Mouse (Mus musculus) heart, embryonic 12.5 days (tissue): ENCODE measurements around the gene Tbc1d22a. TPM values are rescaled to one million over a fixed set of nuclear protein-coding genes. Genes with fewer than 3 reads are reported as not detected.

Experiments
- ATAC-seq: fragments of 200-750 bp; cut with Nextera tagmentation; 2 replicates; pipeline ENCODE4 v1.8.0; 2017; ENCODE audit warnings: moderate TSS enrichment, moderate library complexity; ENCODE audit not compliant: insufficient number of reproducible peaks, low FRiP score
- H3K27ac ChIP-seq: fragments of 300-500 bp; sonication (generic); 2 replicates; pipeline ENCODE4 v1.5.1; 2016; ENCODE audit warnings: mild to moderate bottlenecking, moderate library complexity; ENCODE audit not compliant: poor library complexity, severe bottlenecking
- H3K27me3 ChIP-seq: fragments of 300-500 bp; sonication (generic); replicated peaks from 2 replicates; pipeline ENCODE4 v1.6.1; 2016; ENCODE audit warnings: mild to moderate bottlenecking, moderate library complexity
- H3K36me3 ChIP-seq: fragments of 300-500 bp; sonication (generic); 2 replicates; pipeline ENCODE4 v1.6.1; 2016; ENCODE audit warnings: mild to moderate bottlenecking, moderate library complexity
- H3K4me1 ChIP-seq: fragments of 300-500 bp; sonication (generic); replicated peaks from 2 replicates; pipeline ENCODE4 v1.6.1; 2016; ENCODE audit warnings: mild to moderate bottlenecking
- H3K4me2 ChIP-seq: fragments of 300-500 bp; sonication (generic); 2 replicates; pipeline ENCODE4 v1.6.1; 2016; ENCODE audit warnings: mild to moderate bottlenecking, moderate library complexity
- H3K4me3 ChIP-seq: fragments of 300-500 bp; sonication (generic); 2 replicates; pipeline ENCODE4 v1.5.1; 2016; ENCODE audit warnings: mild to moderate bottlenecking
- H3K9ac ChIP-seq: fragments of 300-500 bp; sonication (generic); 2 replicates; pipeline ENCODE4 v1.6.1; 2016; ENCODE audit warnings: mild to moderate bottlenecking, moderate library complexity
- H3K9me3 ChIP-seq: fragments of 300-500 bp; sonication (generic); replicated peaks from 2 replicates; pipeline ENCODE4 v1.6.1; 2016; ENCODE audit warnings: mild to moderate bottlenecking, moderate library complexity
- WGBS: fragments of 180-500 bp; shearing (Covaris S2); methylation state at CpG from one replicate; pipeline ENCODE4 v1.1.7; 2016; 5-methylcytosine and 5-hydroxymethylcytosine counted together
- polyA plus RNA-seq: library from polyadenylated mRNA; unstranded; fragments of >200 nt; fragmentation: Nextera tagmentation; extraction: Ambion mirVana; gene quantifications from 2 replicates; pipeline ENCODE4 v1.2.1, GENCODE M21; 2016

Gene Tbc1d22a
- 10.3 and 10.7 TPM in 2 replicates for polyA plus RNA-seq

DNA sequence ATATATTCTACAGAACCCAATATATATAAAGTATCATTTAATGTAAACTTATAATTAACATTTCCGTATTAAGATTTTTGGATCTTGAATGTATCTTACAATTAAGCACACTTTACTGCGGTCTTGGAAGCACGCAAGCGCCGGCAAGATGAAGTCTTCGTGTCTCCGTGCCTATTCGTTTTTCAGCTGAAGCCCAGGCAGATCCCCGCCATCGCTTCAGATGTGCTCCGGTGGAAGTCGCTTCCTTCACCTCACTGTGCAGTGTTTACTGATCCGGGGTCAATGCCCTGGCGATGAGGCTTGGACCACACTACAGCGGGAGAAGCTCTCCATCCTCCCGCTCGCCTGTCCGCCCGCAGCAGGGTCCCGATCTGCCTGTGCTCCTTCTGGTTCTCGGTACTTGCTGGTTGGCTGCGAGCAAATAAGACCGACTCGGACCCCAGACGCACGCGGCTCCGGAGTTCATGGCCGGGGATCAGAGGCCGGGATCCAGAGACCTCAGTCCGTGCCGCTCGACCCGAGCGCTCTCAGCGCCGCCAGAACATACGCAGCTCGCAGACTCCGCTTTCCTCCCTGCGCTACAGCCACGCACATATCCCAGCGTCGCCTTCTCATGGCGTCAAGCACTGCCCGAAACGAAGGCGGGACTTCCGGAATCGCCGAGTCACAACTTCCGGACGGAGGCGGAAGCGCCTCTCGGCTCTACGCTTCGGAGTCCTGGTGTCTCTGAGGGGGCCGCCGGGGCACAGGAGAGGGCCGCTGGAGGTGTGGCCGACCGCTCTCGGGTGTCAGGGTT lies at the start of gene Tbc1d22a:
Gene Tbc1d22a, plus strand, starts transcription at position 707 of the 796 bp plus-strand sequence.
- ATAC-seq = peak; percentile 90
- H3K9ac ChIP-seq = peak within 1 kb of the TSS; percentile 86
- peaks cover 33% of the 10 kb centered on the region for H3K4me1 ChIP-seq
- H3K9me3 ChIP-seq = no peaks in the 10 kb centered on the region
- WGBS = under 1% methylated on average over 64 of the region's 64 CpGs
- no peaks in the 10 kb centered on the region for H3K36me3 ChIP-seq
- peak within 1 kb of the TSS; percentile 92 for H3K27ac ChIP-seq
- H3K4me2 ChIP-seq = peak within 1 kb of the TSS; percentile 99
- H3K4me3 ChIP-seq = peak within 1 kb of the TSS; percentile 83
- no peaks in the 10 kb centered on the region for H3K27me3 ChIP-seq

DNA sequence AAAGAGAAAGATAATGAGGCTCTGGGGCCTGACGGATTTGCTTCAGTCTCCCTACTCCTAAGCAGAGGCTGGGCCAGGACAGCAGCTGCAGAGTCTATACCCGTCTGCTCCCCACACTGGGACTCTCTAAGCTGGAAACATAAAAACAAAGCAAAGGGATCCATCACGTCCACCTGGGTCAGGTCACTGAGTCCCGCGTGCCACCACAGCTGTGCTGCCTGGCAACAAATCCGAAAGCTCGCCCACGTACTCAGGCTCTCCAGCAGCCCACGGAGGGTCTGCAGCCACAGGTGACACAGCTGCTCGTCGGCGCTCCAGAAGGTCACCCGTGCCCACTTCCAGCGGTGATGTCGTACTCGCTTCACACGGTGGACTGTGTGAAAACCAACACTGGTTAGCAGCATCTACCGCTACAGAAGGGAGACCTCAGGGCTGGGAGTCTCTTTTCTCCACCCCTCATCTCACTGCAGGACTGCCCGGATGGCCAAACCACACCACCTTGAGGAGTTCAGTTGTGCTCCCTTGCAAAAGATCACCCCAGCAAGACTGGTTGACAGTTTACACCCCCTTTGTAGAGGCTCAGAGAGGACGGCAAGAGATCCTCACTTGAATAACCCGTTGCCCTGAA lies 49.4 kb upstream of the Tbc1d22a start:
- Histone ChIP-seq H3K9me3 (peaks cover 4% of the 10 kb centered on the region; the same call in 1 of the 2 replicates), H3K4me2 (no peak overlapping the region), H3K9ac (no peak overlapping the region), H3K4me3 (no peak overlapping the region), H3K27me3 (no peaks in the 10 kb centered on the region), H3K36me3 (peaks cover 37% of the 10 kb centered on the region), H3K27ac (no peak overlapping the region), H3K4me1 (peaks cover 28% of the 10 kb centered on the region)
- no peak for ATAC-seq
- WGBS = 77% methylated on average over 21 of the region's 21 CpGs

DNA sequence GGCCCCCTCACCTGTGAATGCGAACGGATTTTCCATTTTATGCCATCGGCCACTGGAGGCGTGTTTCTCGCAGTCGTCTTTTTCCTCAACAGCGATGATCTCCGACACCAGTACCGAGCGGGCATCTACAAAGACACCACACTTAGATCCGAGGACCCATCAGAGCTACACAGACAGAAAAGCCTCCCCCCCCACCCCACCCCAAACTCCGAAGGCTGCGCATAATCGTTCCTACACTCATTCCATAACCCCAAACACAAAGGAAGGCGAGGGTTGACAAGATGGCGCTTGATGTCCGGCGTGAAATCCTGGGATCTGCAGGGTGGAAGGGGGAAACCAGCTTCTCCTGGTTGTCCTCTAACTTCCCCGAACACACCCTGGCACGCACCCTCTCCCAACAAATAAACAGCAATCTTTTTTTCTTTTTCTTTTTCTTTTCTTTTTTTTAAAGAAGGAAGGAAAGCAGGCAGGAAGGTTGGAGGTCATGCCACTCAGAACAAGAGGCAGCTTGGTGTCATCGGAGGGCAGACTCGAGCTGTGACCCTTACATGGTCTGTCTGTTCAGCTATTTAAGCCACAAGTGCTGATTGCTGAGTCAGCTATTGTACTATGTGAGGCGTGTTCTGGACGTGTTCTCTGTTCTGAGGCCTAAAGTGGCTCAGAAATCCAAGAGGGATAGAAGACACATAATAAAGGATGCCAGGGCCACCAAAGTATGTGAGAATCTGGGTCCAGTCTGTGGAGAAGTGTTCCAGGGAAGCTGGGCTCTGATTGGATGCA lies 48.3 kb upstream of the Tbc1d22a start:
- Histone ChIP-seq H3K4me1 (peaks cover 36% of the 10 kb centered on the region), H3K4me2 (no peak overlapping the region), H3K27ac (no peak overlapping the region), H3K4me3 (no peak overlapping the region), H3K36me3 (peaks cover 35% of the 10 kb centered on the region), H3K9me3 (peaks cover 4% of the 10 kb centered on the region; the same call in 1 of the 2 replicates), H3K9ac (no peak overlapping the region), H3K27me3 (no peaks in the 10 kb centered on the region)
- no peak for ATAC-seq
- WGBS = 84% methylated on average over 24 of the region's 24 CpGs

DNA sequence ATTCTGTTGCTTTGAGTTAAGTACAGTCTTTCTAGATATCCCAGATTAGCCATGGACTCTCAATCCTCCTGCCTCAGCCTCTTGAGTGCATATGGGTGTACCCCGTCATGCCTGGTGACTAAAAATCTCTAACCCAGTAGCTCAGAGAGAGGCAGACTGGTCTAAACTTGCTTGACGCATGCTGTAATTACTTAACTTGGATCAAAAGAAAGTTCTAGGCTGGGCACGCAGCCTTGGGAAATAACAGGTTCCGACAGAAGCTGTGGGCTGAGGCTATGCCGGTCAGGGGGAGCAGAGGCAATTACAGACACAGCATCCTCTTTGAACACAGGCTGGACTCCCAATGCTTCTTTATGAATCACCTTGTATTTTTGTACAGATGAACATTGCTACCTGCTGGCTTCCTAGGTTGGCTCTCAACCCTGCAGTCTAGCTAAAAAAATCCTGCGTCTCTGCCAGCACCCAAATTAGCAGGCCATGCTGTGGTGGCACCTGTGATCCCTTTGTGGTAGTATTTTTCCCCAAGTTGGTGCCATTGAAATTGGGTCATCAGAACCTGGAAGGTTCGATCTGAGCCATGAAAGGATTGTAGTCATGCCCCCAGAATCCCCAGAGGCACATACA lies 47.1 kb upstream of the Tbc1d22a start:
- H3K27me3 ChIP-seq = no peaks in the 10 kb centered on the region
- H3K4me3 ChIP-seq = no peak overlapping the region
- 86% methylated on average over 7 of the region's 7 CpGs for WGBS
- peaks cover 24% of the 10 kb centered on the region for H3K36me3 ChIP-seq
- no peak overlapping the region for H3K4me2 ChIP-seq
- no peak overlapping the region for H3K27ac ChIP-seq
- H3K4me1 ChIP-seq = peaks cover 43% of the 10 kb centered on the region
- ATAC-seq = no peak
- no peak overlapping the region for H3K9ac ChIP-seq
- no peaks in the 10 kb centered on the region for H3K9me3 ChIP-seq

DNA sequence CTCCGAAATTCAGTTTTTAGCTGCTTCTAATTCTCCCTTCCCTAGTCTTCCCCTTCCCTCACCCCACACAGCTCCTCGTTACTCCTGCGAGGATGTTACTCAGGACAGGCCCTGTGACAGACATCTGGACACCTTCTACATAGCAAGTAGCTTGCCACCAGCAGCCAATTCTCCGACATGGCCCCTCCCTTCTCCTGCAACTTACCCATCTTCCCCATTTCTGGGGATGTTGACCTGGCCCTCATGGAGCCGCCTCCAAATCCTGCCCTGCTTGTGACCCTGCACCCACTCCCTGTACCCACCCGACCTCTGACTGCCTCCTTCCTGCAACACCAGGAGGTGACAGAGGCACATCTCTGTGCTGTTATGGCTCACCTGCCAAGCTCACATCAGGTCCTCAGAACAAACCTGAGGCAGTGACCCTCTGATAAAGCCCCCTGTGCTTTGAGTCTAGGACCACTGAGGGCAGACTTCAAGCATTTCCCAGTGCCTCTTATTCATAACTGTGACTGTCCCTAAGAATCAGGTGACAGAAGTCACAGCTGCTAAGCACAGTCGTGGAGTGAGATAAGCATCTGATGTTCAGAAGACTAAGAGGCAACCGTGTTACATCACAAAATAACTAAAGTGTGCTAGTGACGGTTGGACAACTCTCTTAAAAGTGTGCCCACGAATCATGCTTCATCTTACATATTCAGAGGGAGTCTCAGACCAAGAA lies 46.3 kb upstream of the Tbc1d22a start:
- Histone ChIP-seq H3K4me3 (no peak overlapping the region), H3K4me1 (peaks cover 51% of the 10 kb centered on the region), H3K4me2 (no peak overlapping the region), H3K9ac (no peak overlapping the region), H3K9me3 (no peaks in the 10 kb centered on the region), H3K36me3 (peaks cover 17% of the 10 kb centered on the region), H3K27ac (no peak overlapping the region), H3K27me3 (no peaks in the 10 kb centered on the region)
- ATAC-seq = no peak
- WGBS = 65% methylated on average over 10 of the region's 10 CpGs

DNA sequence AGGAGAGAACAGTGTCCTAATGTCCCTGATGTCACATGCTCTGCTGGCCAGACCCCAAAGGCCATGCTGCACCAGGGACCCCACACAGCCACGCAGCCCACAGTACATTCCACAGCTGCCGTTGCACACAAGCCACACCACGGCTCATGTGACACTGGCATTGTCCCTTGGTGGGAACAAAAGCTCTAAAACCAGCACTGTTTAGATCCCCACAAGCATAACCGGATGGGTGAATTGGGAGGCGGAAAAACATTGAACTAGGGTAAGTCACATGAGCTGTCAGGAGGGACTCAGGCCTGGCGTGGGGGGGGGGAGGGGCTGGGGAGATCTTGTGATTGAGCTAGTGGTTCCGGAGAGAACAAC lies 45.8 kb upstream of the Tbc1d22a start:
- H3K4me2 ChIP-seq = peak overlapping the region; percentile 10; the same call in 1 of the 2 replicates
- no peak overlapping the region for H3K9ac ChIP-seq
- peaks cover 13% of the 10 kb centered on the region; the same call in 1 of the 2 replicates for H3K36me3 ChIP-seq
- H3K4me1 ChIP-seq = peaks cover 57% of the 10 kb centered on the region
- peak overlapping the region; percentile 6; the same call in 1 of the 2 replicates for H3K27ac ChIP-seq
- no peaks in the 10 kb centered on the region for H3K27me3 ChIP-seq
- no peak for ATAC-seq
- no peaks in the 10 kb centered on the region for H3K9me3 ChIP-seq
- WGBS = 47% methylated on average over 7 of the region's 7 CpGs
- no peak overlapping the region for H3K4me3 ChIP-seq

DNA sequence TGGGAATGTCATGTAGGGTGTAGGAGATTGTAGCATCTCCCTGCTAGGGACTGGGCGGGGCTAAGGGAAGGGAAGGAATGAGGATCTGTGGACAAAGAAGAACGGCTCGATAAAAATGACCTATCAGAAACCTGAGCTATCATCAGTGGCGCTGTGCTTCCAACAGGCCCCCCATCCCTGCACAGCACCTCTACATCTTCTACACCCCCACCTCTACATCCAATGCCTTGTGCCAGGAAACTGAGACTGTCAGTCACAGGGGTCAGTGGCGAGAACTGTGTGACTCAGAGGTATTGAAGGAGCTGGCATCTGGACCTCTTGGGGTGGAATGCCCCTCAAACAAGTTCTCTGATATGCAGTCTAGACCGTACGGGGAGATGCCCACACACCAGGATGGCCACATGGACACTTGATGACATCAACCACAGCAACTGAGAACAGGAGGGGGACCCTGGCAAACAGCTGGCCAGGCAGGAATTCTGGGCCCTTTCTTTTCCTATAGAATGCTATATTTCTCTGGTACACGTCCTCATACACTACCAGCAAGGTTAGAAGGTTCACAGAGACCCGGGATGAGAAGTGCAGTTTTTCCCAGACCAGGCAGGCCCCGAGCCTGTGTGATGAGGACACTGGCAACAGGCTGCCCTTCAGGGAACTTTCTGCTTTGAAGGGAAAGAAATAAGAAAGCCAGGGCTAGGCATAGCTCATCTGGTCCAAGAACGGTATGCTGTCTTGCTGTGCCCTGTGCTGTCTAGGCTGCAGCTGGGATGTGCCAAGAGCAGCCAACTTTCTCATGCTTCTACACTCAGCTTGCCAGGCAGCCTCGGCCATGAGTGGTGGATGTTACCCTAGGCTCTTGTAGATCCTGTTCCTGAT lies 45.1 kb upstream of the Tbc1d22a start:
- Histone ChIP-seq H3K9me3 (no peaks in the 10 kb centered on the region), H3K9ac (no peak overlapping the region), H3K27me3 (no peaks in the 10 kb centered on the region), H3K4me3 (no peak overlapping the region), H3K4me2 (peak overlapping the region; percentile 10; the same call in 1 of the 2 replicates), H3K36me3 (peaks cover 8% of the 10 kb centered on the region; the same call in 1 of the 2 replicates), H3K27ac (peak overlapping the region; percentile 6; the same call in 1 of the 2 replicates), H3K4me1 (peaks cover 64% of the 10 kb centered on the region)
- no peak for ATAC-seq
- 64% methylated on average over 12 of the region's 12 CpGs for WGBS

DNA sequence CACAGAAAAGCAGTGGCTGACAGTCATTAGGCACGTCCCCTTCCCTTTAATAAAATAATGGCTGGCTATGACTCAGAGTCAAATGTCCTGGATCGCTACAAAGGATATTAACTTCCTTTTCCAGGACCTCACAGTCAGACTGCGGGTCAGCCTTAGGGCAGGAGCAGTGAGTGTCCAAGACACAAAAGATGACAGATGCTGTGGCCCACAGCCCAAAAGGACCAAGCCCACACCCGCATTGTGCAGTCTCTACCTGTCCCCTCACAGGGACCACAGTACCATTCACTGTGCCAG lies 44.5 kb upstream of the Tbc1d22a start:
- H3K27me3 ChIP-seq = no peaks in the 10 kb centered on the region
- peaks cover 3% of the 10 kb centered on the region; the same call in 1 of the 2 replicates for H3K36me3 ChIP-seq
- no peak for ATAC-seq
- H3K9me3 ChIP-seq = no peaks in the 10 kb centered on the region
- H3K4me1 ChIP-seq = peaks cover 69% of the 10 kb centered on the region
- H3K9ac ChIP-seq = no peak overlapping the region
- WGBS = 76% methylated on average over 4 of the region's 4 CpGs
- H3K4me3 ChIP-seq = no peak overlapping the region
- H3K27ac ChIP-seq = peak overlapping the region; percentile 23; the same call in 1 of the 2 replicates
- no peak overlapping the region for H3K4me2 ChIP-seq

DNA sequence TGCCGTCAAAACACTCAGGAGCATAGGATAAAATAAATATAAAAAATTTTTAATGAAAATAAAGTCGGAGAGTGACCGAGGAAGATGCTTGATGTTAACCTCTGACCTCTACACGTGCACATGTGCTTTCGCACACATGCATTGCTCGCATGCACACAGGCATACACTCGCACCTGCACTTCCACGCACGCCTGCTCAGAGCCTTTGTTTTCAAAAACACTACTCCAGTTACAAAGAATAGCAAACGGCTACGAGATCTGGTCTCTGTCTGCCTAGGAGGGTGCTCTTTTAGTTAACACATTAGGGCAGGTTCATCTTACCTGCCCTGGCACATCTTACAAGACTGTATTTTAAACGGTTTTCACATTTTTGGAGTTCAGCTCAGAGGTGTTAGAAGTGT lies 42.9 kb upstream of the Tbc1d22a start:
- no peaks in the 10 kb centered on the region for H3K27me3 ChIP-seq
- no peaks in the 10 kb centered on the region for H3K36me3 ChIP-seq
- ATAC-seq = no peak
- no peak overlapping the region for H3K9ac ChIP-seq
- peak overlapping the region; percentile 61 for H3K27ac ChIP-seq
- H3K4me1 ChIP-seq = peaks cover 80% of the 10 kb centered on the region
- WGBS = 79% methylated on average over 12 of the region's 12 CpGs
- H3K4me2 ChIP-seq = no peak overlapping the region
- H3K9me3 ChIP-seq = no peaks in the 10 kb centered on the region
- H3K4me3 ChIP-seq = no peak overlapping the region

DNA sequence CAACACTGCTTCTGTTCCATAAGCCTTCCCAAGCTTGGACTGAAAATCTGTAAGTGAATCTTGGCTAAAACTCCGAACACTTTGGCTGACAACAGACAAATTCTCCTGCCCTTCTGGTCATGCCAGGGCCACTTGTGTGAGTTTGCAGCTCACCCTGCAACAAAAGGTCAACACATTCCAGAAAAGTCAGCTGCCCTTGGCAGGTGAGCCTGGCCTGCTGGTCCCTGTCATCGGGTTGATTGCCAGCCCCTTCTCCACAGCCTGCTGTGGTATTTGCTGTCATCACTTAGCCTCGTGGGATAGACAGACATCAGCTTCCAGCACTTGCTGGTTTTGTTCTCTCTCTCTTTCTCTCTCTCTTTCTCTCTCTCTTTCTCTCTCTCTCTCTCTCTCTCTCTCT lies 42.1 kb upstream of the Tbc1d22a start:
- peak overlapping the region; percentile 67; the same call in 1 of the 2 replicates for H3K27ac ChIP-seq
- no peaks in the 10 kb centered on the region for H3K36me3 ChIP-seq
- H3K4me2 ChIP-seq = peak overlapping the region; percentile 38; the same call in 1 of the 2 replicates
- H3K9ac ChIP-seq = no peak overlapping the region
- H3K4me3 ChIP-seq = no peak overlapping the region
- H3K9me3 ChIP-seq = no peaks in the 10 kb centered on the region
- no peaks in the 10 kb centered on the region for H3K27me3 ChIP-seq
- H3K4me1 ChIP-seq = peaks cover 88% of the 10 kb centered on the region
- ATAC-seq = no peak
- WGBS = 20% methylated on average over 3 of the region's 3 CpGs
